Mouse (Mus musculus) lung, postnatal 0 days (tissue): ENCODE results near the gene Serpina1a. TPM values are rescaled to one million over a fixed set of nuclear protein-coding genes. Genes with fewer than 3 reads are reported as not detected.
"Not testable (repeated sequence)": the region's sequence is repeated elsewhere in the genome, so short reads cannot be mapped to it uniquely, and the experiment has no call there.

Source experiments
- ATAC-seq: fragments of 200-750 bp; cut with Nextera tagmentation; 2 replicates; pipeline ENCODE4 v1.8.0; 2017; ENCODE audit warnings: moderate library complexity
- DNase-seq: peaks from one replicate; pipeline ENCODE4 v3.0.0-alpha.2; 2016; ENCODE audit warnings: low spot score
- H3K27ac ChIP-seq: fragments of 300-500 bp; sonication (generic); 2 replicates; pipeline ENCODE4 v1.5.1; 2014; ENCODE audit warnings: antibody characterized with exemption, mild to moderate bottlenecking, low read length, mixed read lengths
- H3K27me3 ChIP-seq: fragments of 300-500 bp; sonication (generic); replicated peaks from 2 replicates; pipeline ENCODE4 v1.6.1; 2014; ENCODE audit warnings: low read length, mixed read lengths; ENCODE audit not compliant: insufficient read depth
- H3K36me3 ChIP-seq: fragments of 300-500 bp; sonication (generic); 2 replicates; pipeline ENCODE4 v1.6.1; 2014; ENCODE audit warnings: low read length, mixed read lengths; ENCODE audit not compliant: insufficient read depth
- H3K4me1 ChIP-seq: fragments of 300-500 bp; sonication (generic); 2 replicates; pipeline ENCODE4 v1.6.1; 2014; ENCODE audit warnings: antibody characterized with exemption, low read depth, low read length, mixed read lengths; ENCODE audit not compliant: insufficient read depth
- H3K4me2 ChIP-seq: fragments of 300-500 bp; sonication (generic); replicated peaks from 2 replicates; pipeline ENCODE4 v1.6.1; 2014; ENCODE audit warnings: low read depth, mild to moderate bottlenecking, low read length, moderate library complexity, mixed read lengths
- H3K4me3 ChIP-seq: fragments of 300-500 bp; sonication (generic); 2 replicates; pipeline ENCODE4 v1.5.1; 2014; ENCODE audit warnings: low read depth, low read length
- H3K9ac ChIP-seq: fragments of 300-500 bp; sonication (generic); replicated peaks from 2 replicates; pipeline ENCODE4 v1.6.1; 2014; ENCODE audit warnings: low read depth, mild to moderate bottlenecking
- H3K9me3 ChIP-seq: fragments of 300-500 bp; sonication (generic); 2 replicates; pipeline ENCODE4 v1.6.1; 2016; ENCODE audit warnings: low read length, mixed read lengths
- WGBS: fragments of 180-500 bp; shearing (Covaris S2); extraction: QIAGEN DNeasy Blood & Tissue Kit; methylation state at CpG from one replicate; pipeline ENCODE4 v1.1.7; 2014; 5-methylcytosine and 5-hydroxymethylcytosine counted together
- polyA plus RNA-seq: library from polyadenylated mRNA; unstranded; fragments of >200 nt; fragmentation: Nextera tagmentation; extraction: Ambion mirVana; gene quantifications from 2 replicates; pipeline ENCODE4 v1.2.1, GENCODE M21; 2015

The Serpina1a gene
- polyA plus RNA-seq, 1 experiment from 2014 or later = 0.18 TPM

- H3K4me2 ChIP-seq, ATAC-seq, H3K4me3 ChIP-seq, H3K4me1 ChIP-seq, H3K27me3 ChIP-seq, H3K27ac ChIP-seq, H3K9ac ChIP-seq, H3K36me3 ChIP-seq, H3K9me3 ChIP-seq, DNase-seq: not testable (repeated sequence)
- WGBS = 60% methylated on average over 2 of the region's 2 CpGs
Measured at GRCm38 (mm10) chr12:103853032-103853431, 10.3 kb downstream of the Serpina1a start.

- not testable (repeated sequence) for H3K4me2 ChIP-seq, DNase-seq, ATAC-seq, H3K4me3 ChIP-seq, H3K27ac ChIP-seq, H3K4me1 ChIP-seq, H3K27me3 ChIP-seq, H3K36me3 ChIP-seq, H3K9me3 ChIP-seq, H3K9ac ChIP-seq
- 75% methylated on average over 4 of the region's 4 CpGs for WGBS
Measured at GRCm38 (mm10) chr12:103830273-103830672, 33.1 kb downstream of the Serpina1a start, which contains the start of gene Serpina1b. TSS of gene Serpina1b (minus strand) at chr12:103830373.

- H3K36me3 ChIP-seq, H3K4me2 ChIP-seq, H3K4me3 ChIP-seq, H3K9me3 ChIP-seq, DNase-seq, H3K9ac ChIP-seq, H3K27me3 ChIP-seq, ATAC-seq, H3K4me1 ChIP-seq, H3K27ac ChIP-seq: not testable (repeated sequence)
- 68% methylated on average over 6 of the region's 6 CpGs for WGBS
Measured at GRCm38 (mm10) chr12:103827661-103828372, 35.5 kb downstream of the Serpina1a start.

- not testable (repeated sequence) for H3K27me3 ChIP-seq, H3K36me3 ChIP-seq, DNase-seq, H3K4me3 ChIP-seq, H3K9me3 ChIP-seq, H3K9ac ChIP-seq, H3K4me2 ChIP-seq, ATAC-seq, H3K27ac ChIP-seq, H3K4me1 ChIP-seq
- WGBS = 75% methylated on average over 5 of the region's 5 CpGs
Measured at GRCm38 (mm10) chr12:103823826-103824225, 39.5 kb downstream of the Serpina1a start.

Other genes with a start within 250 kb of the Serpina1a start
- gene Serpina10, start 232.1 kb downstream of the Serpina1a start, polyA plus RNA-seq = 0.20 and 0.62 TPM in 2 replicates
- gene Serpina6, start 206.3 kb downstream of the Serpina1a start, polyA plus RNA-seq = not detected in 2 replicates
- gene Serpina16, start 187.4 kb downstream of the Serpina1a start, polyA plus RNA-seq = not detected in 2 replicates
- not detected in 2 replicates for gene Serpina1f, start 168.0 kb downstream of the Serpina1a start, polyA plus RNA-seq
- 0.36 and 0.43 TPM in 2 replicates for gene Serpina1d, start 90.0 kb downstream of the Serpina1a start, polyA plus RNA-seq
- gene Serpina1b, start 33.2 kb downstream of the Serpina1a start, polyA plus RNA-seq = 0.14 and 0.16 TPM in 2 replicates
- 0.18 and 0.20 TPM in 2 replicates for gene Serpina1c, start 41.3 kb upstream of the Serpina1a start, polyA plus RNA-seq
- 0.33 and 0.45 TPM in 2 replicates for gene Serpina1e, start 95.4 kb upstream of the Serpina1a start, polyA plus RNA-seq
- gene Serpina11, start 126.4 kb upstream of the Serpina1a start, polyA plus RNA-seq = not detected in 2 replicates
- 0.32 and 0.89 TPM in 2 replicates for gene Serpina9, start 150.2 kb upstream of the Serpina1a start, polyA plus RNA-seq
- 0.04 TPM in 1 of 2 replicates, not detected in the other for gene Serpina12, start 180.9 kb upstream of the Serpina1a start, polyA plus RNA-seq
- gene Serpina5, start 237.6 kb upstream of the Serpina1a start, polyA plus RNA-seq = not detected in 2 replicates
- gene Serpina3a, start 249.2 kb upstream of the Serpina1a start, polyA plus RNA-seq = not detected in 2 replicates